Mouse (Mus musculus) ES-E14 (cell line): ENCODE measurements around the gene Fcnb.

ENCODE experiments used
- CHD2 ChIP-seq: IDR thresholded peaks from 2 replicates; pipeline ENCODE4 v1.6.1; 2014; ENCODE audit warnings: mild to moderate bottlenecking, low read depth, low read length, inconsistent platforms
- HCFC1 ChIP-seq: IDR thresholded peaks from 2 replicates; pipeline ENCODE4 v1.6.1; 2012; ENCODE audit warnings: low read length, inconsistent platforms, borderline replicate concordance; ENCODE audit not compliant: insufficient read depth
- ZC3H11A ChIP-seq: IDR thresholded peaks from 2 replicates; pipeline ENCODE4 v1.6.1; 2012; ENCODE audit warnings: low read depth, mild to moderate bottlenecking, inconsistent platforms, low read length, borderline replicate concordance
- ZNF384 ChIP-seq: IDR thresholded peaks from 2 replicates; pipeline ENCODE4 v1.6.1; 2012; ENCODE audit warnings: low read depth, low read length, inconsistent platforms

DNA sequence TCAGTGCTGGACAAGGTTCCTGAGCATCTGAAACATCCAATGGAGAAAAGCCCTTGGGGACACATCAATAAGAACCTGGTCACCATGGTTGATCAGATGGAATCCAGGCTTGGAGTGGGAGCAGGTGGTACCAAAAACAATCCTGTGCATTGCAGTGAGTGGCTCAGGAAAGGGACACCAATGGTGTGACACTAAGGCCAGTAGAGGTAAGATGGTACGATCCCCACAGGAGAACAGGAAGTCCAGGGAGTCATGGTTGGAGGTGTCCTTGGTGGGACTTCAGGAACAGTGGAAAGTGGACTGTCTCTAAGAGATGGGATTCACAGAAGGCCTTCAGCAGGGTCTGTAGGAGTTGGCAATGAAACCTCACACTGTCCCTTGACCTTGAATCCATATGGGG is 44.2 kb downstream of the Fcnb start:
- no peak for TF ChIP-seq ZNF384
- TF ChIP-seq CHD2: no peak
- TF ChIP-seq ZC3H11A: no peak
- TF ChIP-seq HCFC1: no peak
